Mouse (Mus musculus) liver, embryonic 11.5 days (tissue): ENCODE results near the gene Tmem212. TPM values are rescaled to one million over a fixed set of nuclear protein-coding genes. Genes with fewer than 3 reads are reported as not detected.
A peak's percentile ranks its signal among the peaks of the same experiment; 100 is the strongest.

Experiments
- ATAC-seq: fragments of 200-750 bp; cut with Nextera tagmentation; replicated peaks from 2 replicates; pipeline ENCODE4 v1.8.0; 2017; ENCODE audit warnings: moderate number of reproducible peaks, mild to moderate bottlenecking, moderate TSS enrichment, moderate library complexity; ENCODE audit not compliant: low FRiP score
- DNase-seq: peaks from one replicate; pipeline ENCODE4 v3.0.0-alpha.2; 2017; ENCODE audit warnings: low spot score
- H3K27ac ChIP-seq: fragments of 300-500 bp; sonication (generic); 2 replicates; pipeline ENCODE4 v1.5.1; 2014; ENCODE audit warnings: mild to moderate bottlenecking, low read depth, low read length, control low read depth
- H3K27me3 ChIP-seq: fragments of 300-500 bp; sonication (generic); replicated peaks from 2 replicates; pipeline ENCODE4 v1.6.1; 2014; ENCODE audit warnings: low read length, mixed read lengths; ENCODE audit not compliant: control insufficient read depth, insufficient read depth
- H3K36me3 ChIP-seq: fragments of 300-500 bp; sonication (generic); 2 replicates; pipeline ENCODE4 v1.6.1; 2014; ENCODE audit warnings: mild to moderate bottlenecking, low read length, moderate library complexity, mixed read lengths; ENCODE audit not compliant: control insufficient read depth, insufficient read depth
- H3K4me1 ChIP-seq: fragments of 300-500 bp; sonication (generic); replicated peaks from 2 replicates; pipeline ENCODE4 v1.6.1; 2014; ENCODE audit warnings: low read length, mixed read lengths; ENCODE audit not compliant: control insufficient read depth, insufficient read depth
- H3K4me2 ChIP-seq: fragments of 300-500 bp; sonication (generic); 2 replicates; pipeline ENCODE4 v1.6.1; 2014; ENCODE audit warnings: mild to moderate bottlenecking, control low read depth, moderate library complexity
- H3K4me3 ChIP-seq: fragments of 300-500 bp; sonication (generic); 2 replicates; pipeline ENCODE4 v1.5.1; 2014; ENCODE audit warnings: low read depth, low read length, control low read depth
- H3K9ac ChIP-seq: fragments of 300-500 bp; sonication (generic); 2 replicates; pipeline ENCODE4 v1.6.1; 2014; ENCODE audit warnings: low read depth, low read length, control low read depth
- H3K9me3 ChIP-seq: fragments of 300-500 bp; sonication (generic); 2 replicates; pipeline ENCODE4 v1.6.1; 2016; ENCODE audit warnings: low read length, inconsistent platforms, mixed read lengths; ENCODE audit not compliant: control insufficient read depth
- WGBS: fragments of 180-500 bp; shearing (Covaris S2); extraction: QIAGEN DNeasy Blood & Tissue Kit; methylation state at CpG from one replicate; pipeline ENCODE4 v1.1.7; 2014; 5-methylcytosine and 5-hydroxymethylcytosine counted together
- polyA plus RNA-seq: library from polyadenylated mRNA; unstranded; fragments of >200 nt; fragmentation: Nextera tagmentation; extraction: Ambion mirVana; gene quantifications from 2 replicates; pipeline ENCODE4 v1.2.1, GENCODE M21; 2014

Gene Tmem212
- polyA plus RNA-seq, 1 experiment from 2014 or later, result not detected

DNA sequence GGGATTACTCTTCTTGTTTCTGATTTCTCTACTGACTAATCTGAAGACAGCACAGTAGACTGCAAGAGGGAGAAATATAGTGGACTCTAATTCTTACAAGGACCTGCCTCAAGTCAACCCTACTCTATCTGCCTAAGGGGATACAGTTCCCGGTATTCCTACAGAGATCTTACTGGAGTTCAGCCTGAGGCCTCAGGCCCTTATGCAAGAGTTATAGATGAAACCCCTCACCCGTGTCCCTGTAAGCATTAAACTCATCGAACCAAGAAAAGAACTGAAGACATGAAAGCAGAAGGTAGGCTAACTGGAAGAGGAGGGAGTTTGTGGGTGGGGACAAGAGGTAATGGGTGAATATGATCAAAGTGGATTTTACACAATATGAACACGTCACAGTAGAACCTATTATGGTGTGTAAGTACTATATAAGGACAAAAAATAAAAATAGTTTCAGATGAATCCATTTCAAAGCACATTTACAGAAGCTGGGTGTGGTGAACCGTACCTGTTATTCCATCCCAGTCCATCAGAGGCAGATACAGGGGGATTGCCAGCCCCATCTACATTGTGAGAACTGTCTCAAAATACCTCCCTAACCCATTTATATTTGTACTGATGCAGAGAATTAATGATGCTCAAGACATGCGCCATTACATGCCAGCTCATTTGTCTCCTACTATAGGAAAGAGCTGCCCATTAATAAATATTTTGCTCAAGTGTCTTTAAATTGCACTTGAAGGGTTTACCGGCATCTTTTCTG is 17.1 kb downstream of the Tmem212 start:
- Histone ChIP-seq H3K36me3 (no peaks in the 10 kb centered on the region), H3K9me3 (no peaks in the 10 kb centered on the region), H3K27ac (no peak overlapping the region), H3K27me3 (no peaks in the 10 kb centered on the region), H3K4me2 (no peak overlapping the region), H3K4me1 (no peaks in the 10 kb centered on the region), H3K9ac (no peak overlapping the region), H3K4me3 (no peak overlapping the region)
- 83% methylated on average over 7 of the region's 7 CpGs for WGBS
- ATAC-seq (no peak), DNase-seq (no peak)

DNA sequence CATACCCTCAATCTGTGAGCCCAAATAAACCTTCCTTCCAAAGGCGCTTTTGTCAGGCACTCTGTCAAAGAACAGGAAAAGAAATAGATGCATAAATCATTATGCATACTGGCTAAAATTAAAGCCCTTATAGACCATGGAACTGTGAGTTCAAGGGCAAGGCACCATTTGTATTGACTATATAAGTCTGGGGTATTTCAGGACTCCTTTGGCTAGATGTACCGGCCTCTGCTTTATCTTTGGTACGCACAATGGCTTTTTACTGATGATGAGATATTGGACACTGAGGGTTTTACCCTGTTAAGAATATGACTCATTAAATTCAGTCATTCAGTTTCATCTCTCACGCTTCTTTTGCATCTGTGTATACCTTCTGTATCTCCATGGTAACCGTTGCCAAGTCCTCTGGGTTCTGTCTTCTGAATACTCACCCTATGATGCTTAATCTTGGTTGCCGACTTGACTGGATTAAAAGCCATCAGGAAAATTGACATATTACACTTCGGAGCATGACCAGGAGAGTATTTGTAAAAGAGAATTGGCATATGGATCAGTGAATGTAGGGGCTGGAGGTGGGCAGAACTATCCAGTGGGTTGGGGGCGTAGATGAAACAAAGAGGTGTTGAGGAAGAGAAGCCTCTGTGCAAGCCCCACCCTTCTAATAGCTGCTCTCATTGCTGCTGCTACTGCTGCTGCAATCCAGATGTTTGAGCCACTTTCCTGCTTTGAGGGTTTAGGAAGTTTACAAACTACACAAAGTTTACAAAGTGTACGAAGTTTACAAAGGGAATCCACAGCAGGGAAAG is 22.7 kb downstream of the Tmem212 start:
- Histone ChIP-seq H3K27me3 (no peaks in the 10 kb centered on the region), H3K4me1 (no peaks in the 10 kb centered on the region), H3K9ac (no peak overlapping the region), H3K27ac (no peak overlapping the region), H3K4me2 (no peak overlapping the region), H3K36me3 (no peaks in the 10 kb centered on the region), H3K9me3 (no peaks in the 10 kb centered on the region), H3K4me3 (no peak overlapping the region)
- 74% methylated on average over 9 of the region's 9 CpGs for WGBS
- DNase-seq (peak; percentile 10), ATAC-seq (no peak)

DNA sequence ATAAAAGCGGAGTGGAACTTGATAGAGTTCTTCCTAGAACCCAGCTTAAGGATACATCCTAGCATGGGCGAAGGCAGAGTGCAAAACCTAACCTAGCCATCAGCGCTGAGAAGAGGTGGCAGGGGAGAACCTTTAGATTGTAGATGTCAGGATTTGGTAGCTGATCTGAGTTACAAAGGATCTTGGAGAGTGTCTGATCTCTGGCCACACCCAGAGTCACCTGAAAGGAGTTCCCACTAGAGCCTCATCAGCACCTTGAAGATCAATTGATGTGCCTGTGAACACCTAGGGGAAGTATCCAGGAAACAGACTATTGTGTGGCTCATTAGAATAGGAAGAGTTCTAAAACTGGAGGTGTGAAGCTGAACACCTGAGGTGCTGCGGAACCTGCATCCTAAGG is 23.7 kb downstream of the Tmem212 start:
- Histone ChIP-seq H3K9ac (no peak overlapping the region), H3K4me2 (no peak overlapping the region), H3K9me3 (no peaks in the 10 kb centered on the region), H3K27me3 (no peaks in the 10 kb centered on the region), H3K4me1 (no peaks in the 10 kb centered on the region), H3K27ac (no peak overlapping the region), H3K4me3 (no peak overlapping the region), H3K36me3 (no peaks in the 10 kb centered on the region)
- no peak for ATAC-seq
- DNase-seq, result no peak
- 78% methylated on average over 4 of the region's 4 CpGs for WGBS

DNA sequence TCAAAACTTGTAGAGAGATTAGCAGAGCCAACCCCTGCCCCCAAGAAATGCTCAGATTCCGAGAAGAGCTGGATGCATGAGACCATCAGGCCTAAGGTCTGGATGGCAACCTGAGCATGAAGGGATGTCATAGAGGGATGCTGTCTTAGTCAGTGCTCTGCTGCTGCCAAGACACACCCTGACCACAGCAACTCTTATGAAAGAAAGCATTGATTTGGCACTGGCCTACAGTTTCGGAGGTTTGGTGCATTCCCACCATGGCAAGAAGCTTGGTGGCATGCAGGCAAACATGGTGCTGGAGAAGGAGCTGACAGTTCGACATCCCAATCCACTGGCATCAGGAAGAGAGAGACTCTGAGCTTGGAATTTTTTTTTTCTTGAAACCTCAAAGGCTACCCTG is 24.3 kb downstream of the Tmem212 start:
- Histone ChIP-seq H3K9ac (no peak overlapping the region), H3K27ac (no peak overlapping the region), H3K4me2 (no peak overlapping the region), H3K36me3 (no peaks in the 10 kb centered on the region), H3K27me3 (no peaks in the 10 kb centered on the region), H3K4me1 (no peaks in the 10 kb centered on the region), H3K4me3 (no peak overlapping the region), H3K9me3 (no peaks in the 10 kb centered on the region)
- no peak for ATAC-seq
- DNase-seq, result no peak
- WGBS, result 79% methylated on average over 3 of the region's 3 CpGs

DNA sequence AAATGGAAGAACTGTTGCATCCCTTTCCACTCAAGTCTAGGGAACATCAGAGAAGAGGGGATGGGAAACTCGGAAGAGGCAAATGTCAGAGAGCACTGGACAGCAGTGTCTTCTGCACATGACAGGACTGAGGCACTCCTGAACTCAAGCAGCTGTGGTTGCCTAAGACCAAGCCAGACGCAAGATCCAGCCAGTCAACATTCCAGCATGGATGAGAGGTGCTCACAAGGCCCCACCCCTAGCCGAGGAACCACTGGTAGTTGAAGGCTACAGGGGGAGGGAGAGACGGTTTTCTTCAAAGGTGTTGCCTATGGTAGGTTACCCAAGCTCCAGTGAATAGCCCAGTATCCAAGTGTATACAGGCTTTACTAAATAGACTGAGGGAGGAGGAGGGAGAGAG is 24.8 kb downstream of the Tmem212 start:
- whole genome bisulfite sequencing, result 80% methylated on average over 4 of the region's 4 CpGs
- no peaks in the 10 kb centered on the region for H3K9me3 ChIP-seq
- no peak overlapping the region for H3K4me2 ChIP-seq
- peak; percentile 20 for DNase-seq
- H3K4me1 ChIP-seq, result no peaks in the 10 kb centered on the region
- H3K36me3 ChIP-seq, result no peaks in the 10 kb centered on the region
- ATAC-seq, result no peak
- H3K9ac ChIP-seq, result no peak overlapping the region
- H3K27ac ChIP-seq, result no peak overlapping the region
- no peaks in the 10 kb centered on the region for H3K27me3 ChIP-seq
- no peak overlapping the region for H3K4me3 ChIP-seq

DNA sequence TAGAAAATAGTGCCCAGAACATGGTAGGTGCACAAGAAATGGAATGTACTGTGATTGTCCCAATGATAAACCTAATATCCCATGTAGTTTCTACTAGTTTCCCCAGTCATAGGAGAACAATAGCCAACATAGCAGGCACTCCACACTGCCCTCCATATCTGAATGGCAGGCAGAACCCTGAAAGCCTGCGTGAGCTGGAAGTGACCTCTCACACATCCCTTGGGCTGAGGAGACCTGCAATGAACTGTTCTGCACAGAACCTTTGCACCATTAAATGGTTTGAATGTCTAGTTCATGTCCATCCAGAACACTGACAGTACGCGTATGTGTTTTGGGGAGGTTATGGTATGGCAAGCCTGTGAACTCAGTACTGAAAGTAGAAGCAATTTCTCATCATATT is 27.5 kb downstream of the Tmem212 start:
- H3K27ac ChIP-seq, result no peak overlapping the region
- DNase-seq (peak; percentile 2), ATAC-seq (no peak)
- no peaks in the 10 kb centered on the region for H3K36me3 ChIP-seq
- H3K4me1 ChIP-seq, result peaks cover 1% of the 10 kb centered on the region; the same call in 1 of the 2 replicates
- no peaks in the 10 kb centered on the region for H3K9me3 ChIP-seq
- whole genome bisulfite sequencing, result 89% methylated on average over 3 of the region's 3 CpGs
- no peak overlapping the region for H3K4me3 ChIP-seq
- no peak overlapping the region for H3K9ac ChIP-seq
- H3K4me2 ChIP-seq, result no peak overlapping the region
- no peaks in the 10 kb centered on the region for H3K27me3 ChIP-seq

DNA sequence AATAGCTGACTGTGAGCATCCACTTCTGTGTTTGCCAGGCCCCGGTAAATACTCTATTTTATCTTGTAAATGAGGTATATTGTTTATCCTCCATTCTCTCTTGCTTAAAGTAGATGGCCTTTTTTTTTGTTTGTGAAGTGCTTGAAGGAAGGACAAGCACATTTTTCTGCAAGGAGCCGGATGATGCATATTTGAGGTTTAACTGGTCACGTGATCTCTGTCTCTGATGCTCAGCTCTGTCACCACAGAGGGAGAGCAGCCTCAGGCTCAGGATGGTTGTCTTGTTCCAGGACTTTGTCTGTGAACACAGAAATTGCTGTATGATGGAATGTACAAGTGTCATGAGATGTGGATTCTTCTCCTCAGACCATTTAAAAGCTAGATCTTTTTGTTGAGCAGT is 28.4 kb downstream of the Tmem212 start:
- DNase-seq (no peak), ATAC-seq (no peak)
- Histone ChIP-seq H3K9ac (no peak overlapping the region), H3K9me3 (no peaks in the 10 kb centered on the region), H3K4me1 (peaks cover 2% of the 10 kb centered on the region; the same call in 1 of the 2 replicates), H3K27me3 (no peaks in the 10 kb centered on the region), H3K4me2 (no peak overlapping the region), H3K27ac (no peak overlapping the region), H3K4me3 (no peak overlapping the region), H3K36me3 (no peaks in the 10 kb centered on the region)
- WGBS, result 75% methylated on average over 3 of the region's 3 CpGs

DNA sequence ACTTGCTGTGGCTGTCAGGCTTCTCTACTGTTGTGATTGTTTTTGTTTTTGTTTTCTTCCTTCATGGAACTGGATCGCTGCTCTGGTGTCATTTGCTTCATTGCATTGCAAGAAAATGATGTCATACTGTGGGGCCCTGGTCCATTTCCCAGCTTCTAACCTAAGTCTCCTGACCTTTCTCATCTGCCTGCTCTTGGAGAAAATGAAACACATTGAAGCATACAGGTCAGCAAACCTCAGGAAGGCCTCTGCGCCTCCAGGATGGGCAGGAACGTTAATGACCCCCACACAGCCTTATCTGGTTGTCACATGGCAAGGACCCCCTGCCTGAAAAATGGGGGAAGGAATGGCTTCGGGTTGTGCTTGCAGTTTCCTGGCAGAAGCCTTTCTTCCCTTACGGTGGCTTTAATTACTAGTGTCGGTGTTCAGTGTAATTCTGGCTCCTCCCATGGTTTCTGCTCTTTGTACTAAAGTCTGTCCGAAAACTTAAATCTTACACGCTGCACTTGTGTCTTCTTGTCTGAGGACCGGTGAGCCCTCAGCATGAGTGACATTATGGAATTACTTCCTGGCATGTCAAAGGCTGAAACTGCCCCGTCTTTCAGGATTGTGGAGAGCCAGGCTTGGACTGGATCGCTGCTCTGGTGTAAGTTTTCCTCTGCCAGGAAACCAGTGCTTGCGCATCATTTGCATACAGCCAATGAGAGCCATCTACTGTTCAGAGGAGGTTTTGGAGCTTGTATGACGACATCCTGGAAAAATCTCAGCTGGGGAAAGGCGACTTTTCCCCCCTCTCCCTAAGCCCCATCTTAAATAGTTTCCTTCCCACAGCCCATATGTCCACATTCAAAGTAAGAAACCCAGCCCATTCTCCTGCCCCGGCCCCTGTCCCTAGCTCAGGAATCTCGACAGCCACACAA is 33.1 kb downstream of the Tmem212 start:
- H3K4me2 ChIP-seq, result peak overlapping the region; percentile 54
- 13% methylated on average over 16 of the region's 16 CpGs for WGBS
- ATAC-seq (peak; percentile 69), DNase-seq (peak; percentile 43)
- H3K36me3 ChIP-seq, result no peaks in the 10 kb centered on the region
- H3K4me3 ChIP-seq, result no peak overlapping the region
- no peaks in the 10 kb centered on the region for H3K9me3 ChIP-seq
- peak overlapping the region; percentile 32; the same call in 1 of the 2 replicates for H3K27ac ChIP-seq
- H3K4me1 ChIP-seq, result peaks cover 5% of the 10 kb centered on the region; the same call in 1 of the 2 replicates
- no peaks in the 10 kb centered on the region for H3K27me3 ChIP-seq
- no peak overlapping the region for H3K9ac ChIP-seq
